Mouse (Mus musculus) midbrain, embryonic 10.5 days (tissue): ENCODE measurements around the gene Gm20661. TPM values are rescaled to one million over a fixed set of nuclear protein-coding genes. Genes with fewer than 3 reads are reported as not detected.

ENCODE experiments used
- DNase-seq: peaks from one replicate; pipeline ENCODE4 v3.0.0-alpha.2; 2017; ENCODE audit warnings: low spot score
- H3K27ac ChIP-seq: fragments of 300-500 bp; sonication (generic); replicated peaks from 2 replicates; pipeline ENCODE4 v1.5.1; 2016; ENCODE audit warnings: mild to moderate bottlenecking
- H3K27me3 ChIP-seq: fragments of 300-500 bp; sonication (generic); 2 replicates; pipeline ENCODE4 v1.6.1; 2016; ENCODE audit warnings: low read depth, mild to moderate bottlenecking; ENCODE audit not compliant: poor library complexity, severe bottlenecking
- H3K36me3 ChIP-seq: fragments of 300-500 bp; sonication (generic); 2 replicates; pipeline ENCODE4 v1.6.1; 2016; ENCODE audit warnings: mild to moderate bottlenecking, moderate library complexity
- H3K4me1 ChIP-seq: fragments of 300-500 bp; sonication (generic); 2 replicates; pipeline ENCODE4 v1.6.1; 2016
- H3K4me3 ChIP-seq: fragments of 300-500 bp; sonication (generic); 2 replicates; pipeline ENCODE4 v1.5.1; 2016; ENCODE audit warnings: mild to moderate bottlenecking, moderate library complexity
- H3K9me3 ChIP-seq: fragments of 300-500 bp; sonication (generic); replicated peaks from 2 replicates; pipeline ENCODE4 v1.6.1; 2016; ENCODE audit warnings: mild to moderate bottlenecking
- WGBS: fragments of 180-500 bp; shearing (Covaris S2); methylation state at CpG from one replicate; pipeline ENCODE4 v1.1.7; 2016; 5-methylcytosine and 5-hydroxymethylcytosine counted together
- polyA plus RNA-seq: library from polyadenylated mRNA; unstranded; fragments of >200 nt; fragmentation: Nextera tagmentation; extraction: Ambion mirVana; gene quantifications from 2 replicates; pipeline ENCODE4 v1.2.1, GENCODE M21; 2016

Gene Gm20661
- polyA plus RNA-seq, result 0.83 and 1.2 TPM in 2 replicates

- Histone ChIP-seq H3K36me3 (no peaks in the 10 kb centered on the region), H3K27ac (peak within 1 kb of the TSS; percentile 75), H3K4me1 (peaks cover 56% of the 10 kb centered on the region), H3K27me3 (peaks cover 39% of the 10 kb centered on the region), H3K9me3 (no peaks in the 10 kb centered on the region), H3K4me3 (peak within 1 kb of the TSS; percentile 68)
- 58% methylated on average over 14 of the region's 14 CpGs for WGBS
- DNase-seq, result peak; percentile 55
Measured at GRCm38 (mm10) chr9:107982681-107983346, at the start of gene Gm20661. TSS of gene Gm20661 (plus strand) at chr9:107983058.

GRCm38 (mm10) chr9:107934146-107934545 is 48.7 kb upstream of the Gm20661 start:
- 93% methylated on average over 11 of the region's 11 CpGs for WGBS

GRCm38 (mm10) chr9:107935374-107935773 is 47.5 kb upstream of the Gm20661 start, which contains the start of gene Camkv:
TSS of gene Camkv (plus strand) at chr9:107935674.
- WGBS, result 6% methylated on average over 3 of the region's 3 CpGs
- Histone ChIP-seq H3K4me3 (peak within 1 kb of the TSS; percentile 75), H3K9me3 (no peaks in the 10 kb centered on the region), H3K27me3 (peaks cover 38% of the 10 kb centered on the region), H3K4me1 (peaks cover 46% of the 10 kb centered on the region), H3K36me3 (no peaks in the 10 kb centered on the region), H3K27ac (peak within 1 kb of the TSS; percentile 89)
- DNase-seq, result no peak

More at GRCm38 (mm10) chr9:107934146-107934545, 48.7 kb upstream of the Gm20661 start:
- Histone ChIP-seq H3K27me3 (peaks cover 38% of the 10 kb centered on the region), H3K9me3 (no peaks in the 10 kb centered on the region), H3K36me3 (no peaks in the 10 kb centered on the region), H3K4me1 (peaks cover 46% of the 10 kb centered on the region), H3K4me3 (no peak overlapping the region), H3K27ac (no peak overlapping the region)
- no peak for DNase-seq

- no peaks in the 10 kb centered on the region for H3K9me3 ChIP-seq
- WGBS, result under 1% methylated on average over 41 of the region's 41 CpGs
- peak; percentile 57 for DNase-seq
- H3K4me1 ChIP-seq, result peaks cover 46% of the 10 kb centered on the region
- H3K4me3 ChIP-seq, result peak overlapping the region; percentile 75
- H3K27ac ChIP-seq, result peak overlapping the region; percentile 89
- H3K36me3 ChIP-seq, result no peaks in the 10 kb centered on the region
- H3K27me3 ChIP-seq, result peaks cover 38% of the 10 kb centered on the region
Measured at GRCm38 (mm10) chr9:107935790-107936214, 47.1 kb upstream of the Gm20661 start.

GRCm38 (mm10) chr9:107936215-107936822 is 46.5 kb upstream of the Gm20661 start:
- H3K4me3 ChIP-seq, result peak overlapping the region; percentile 75
- 1% methylated on average over 29 of the region's 29 CpGs for WGBS
- DNase-seq, result no peak
- H3K9me3 ChIP-seq, result no peaks in the 10 kb centered on the region
- H3K36me3 ChIP-seq, result no peaks in the 10 kb centered on the region
- H3K27me3 ChIP-seq, result peaks cover 38% of the 10 kb centered on the region
- H3K4me1 ChIP-seq, result peaks cover 46% of the 10 kb centered on the region
- peak overlapping the region; percentile 89 for H3K27ac ChIP-seq

GRCm38 (mm10) chr9:107936831-107937230 is 46.0 kb upstream of the Gm20661 start:
- 9% methylated on average over 3 of the region's 3 CpGs for WGBS
- H3K27me3 ChIP-seq, result peaks cover 38% of the 10 kb centered on the region
- DNase-seq, result no peak

GRCm38 (mm10) chr9:107947241-107948194 is 35.3 kb upstream of the Gm20661 start:
- Histone ChIP-seq H3K4me1 (peaks cover 24% of the 10 kb centered on the region), H3K27me3 (no peaks in the 10 kb centered on the region)
- 92% methylated on average over 31 of the region's 31 CpGs for WGBS

More at GRCm38 (mm10) chr9:107936831-107937230, 46.0 kb upstream of the Gm20661 start:
- H3K4me3 ChIP-seq, result peak overlapping the region; percentile 75
- H3K9me3 ChIP-seq, result no peaks in the 10 kb centered on the region
- no peaks in the 10 kb centered on the region for H3K36me3 ChIP-seq
- peaks cover 45% of the 10 kb centered on the region for H3K4me1 ChIP-seq
- peak overlapping the region; percentile 89 for H3K27ac ChIP-seq

GRCm38 (mm10) chr9:107949184-107949921 is 33.5 kb upstream of the Gm20661 start:
- no peak for DNase-seq
- 81% methylated on average over 13 of the region's 13 CpGs for WGBS
- peaks cover 32% of the 10 kb centered on the region for H3K36me3 ChIP-seq
- no peaks in the 10 kb centered on the region for H3K9me3 ChIP-seq
- no peak overlapping the region for H3K4me3 ChIP-seq
- H3K27me3 ChIP-seq, result no peaks in the 10 kb centered on the region
- H3K27ac ChIP-seq, result no peak overlapping the region; the same call in 1 of the 2 replicates
- peaks cover 28% of the 10 kb centered on the region for H3K4me1 ChIP-seq

More at GRCm38 (mm10) chr9:107947241-107948194, 35.3 kb upstream of the Gm20661 start:
- Histone ChIP-seq H3K36me3 (peaks cover 32% of the 10 kb centered on the region), H3K27ac (no peak overlapping the region), H3K9me3 (no peaks in the 10 kb centered on the region), H3K4me3 (no peak overlapping the region)
- no peak for DNase-seq

- Histone ChIP-seq H3K4me1 (peaks cover 28% of the 10 kb centered on the region), H3K27ac (peak within 1 kb of the TSS; percentile 91), H3K4me3 (peak within 1 kb of the TSS; percentile 91), H3K36me3 (peaks cover 32% of the 10 kb centered on the region), H3K9me3 (no peaks in the 10 kb centered on the region), H3K27me3 (no peaks in the 10 kb centered on the region)
- no peak for DNase-seq
- WGBS, result 93% methylated on average over 10 of the region's 10 CpGs
Measured at GRCm38 (mm10) chr9:107949922-107950235, 33.0 kb upstream of the Gm20661 start, which contains the start of gene Traip. TSS of gene Traip (plus strand) at chr9:107950136.

- H3K36me3 ChIP-seq, result peaks cover 33% of the 10 kb centered on the region
- peaks cover 28% of the 10 kb centered on the region for H3K4me1 ChIP-seq
- H3K4me3 ChIP-seq, result peak overlapping the region; percentile 91
- no peaks in the 10 kb centered on the region for H3K9me3 ChIP-seq
- peak; percentile 92 for DNase-seq
- H3K27me3 ChIP-seq, result no peaks in the 10 kb centered on the region
- 12% methylated on average over 45 of the region's 45 CpGs for WGBS
- H3K27ac ChIP-seq, result peak overlapping the region; percentile 91
Measured at GRCm38 (mm10) chr9:107950460-107951355, 32.1 kb upstream of the Gm20661 start.

- WGBS, result 85% methylated on average over 6 of the region's 6 CpGs
- H3K9me3 ChIP-seq, result no peaks in the 10 kb centered on the region
- no peak for DNase-seq
- H3K27ac ChIP-seq, result no peak overlapping the region
- no peak overlapping the region for H3K4me3 ChIP-seq
- H3K36me3 ChIP-seq, result peaks cover 54% of the 10 kb centered on the region
- peaks cover 46% of the 10 kb centered on the region for H3K4me1 ChIP-seq
- no peaks in the 10 kb centered on the region for H3K27me3 ChIP-seq
Measured at GRCm38 (mm10) chr9:107955613-107956289, 27.1 kb upstream of the Gm20661 start.
